Mouse (Mus musculus): Measurements from ENCODE around the gene Fam107b.

Gene Fam107b

DNA sequence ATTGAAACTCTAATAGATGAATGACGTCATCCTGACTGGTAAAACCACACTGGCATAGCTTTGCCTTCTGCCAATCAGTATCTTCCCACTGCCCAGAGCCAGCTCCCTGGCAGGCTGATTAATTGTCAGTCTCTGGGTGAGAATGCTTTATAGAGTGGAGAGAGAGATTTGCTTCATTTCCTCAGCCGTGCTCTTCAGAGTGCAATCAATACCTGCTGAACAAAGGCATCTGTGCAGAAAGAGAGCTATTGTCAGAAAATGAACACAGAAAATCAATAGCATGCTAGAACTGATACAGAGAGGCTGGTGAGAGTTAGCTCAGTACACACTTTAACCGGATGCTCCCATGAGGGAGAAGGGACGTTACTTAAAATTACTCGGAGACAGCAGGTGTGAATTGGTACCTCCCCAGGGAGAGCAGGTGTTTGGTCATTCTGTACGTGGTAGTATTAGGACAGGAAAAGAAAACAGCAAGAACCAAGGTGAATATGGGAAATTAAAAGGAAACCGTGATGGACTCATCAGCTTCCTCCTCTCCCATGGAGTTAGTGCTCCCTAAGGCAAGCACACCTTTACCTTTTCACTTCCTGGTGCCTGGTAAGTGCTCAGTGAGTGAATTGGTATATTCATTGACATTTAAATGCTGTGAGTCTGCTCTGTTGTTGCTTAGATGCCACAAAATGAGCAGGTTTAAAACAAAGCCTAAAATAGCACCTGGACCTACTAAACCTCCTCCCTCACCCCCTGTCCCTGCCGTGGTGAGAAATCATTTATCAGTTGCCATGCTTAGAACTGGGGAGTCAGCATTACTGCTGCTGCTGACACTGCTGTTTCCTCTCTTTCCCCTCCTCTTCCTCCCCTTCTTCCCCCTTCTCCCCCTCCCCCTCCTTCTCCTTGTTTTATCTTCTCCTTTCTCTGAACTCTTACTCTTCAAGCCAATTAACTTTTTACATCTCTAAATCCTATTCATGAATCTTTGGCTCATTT is 38.9 kb downstream of the Fam107b start:
- no peak for DNase-seq

GRCm38 (mm10) chr2:3618446-3618845 is 48.2 kb downstream of the Fam107b start:
- DNase-seq = no peak

GRCm38 (mm10) chr2:3621568-3621967 is 51.3 kb downstream of the Fam107b start:
- no peak for DNase-seq

- DNase-seq = no peak
Measured at GRCm38 (mm10) chr2:3622158-3622557, 51.9 kb downstream of the Fam107b start.

GRCm38 (mm10) chr2:3623207-3623980 is 53.1 kb downstream of the Fam107b start:
- no peak for DNase-seq

DNA sequence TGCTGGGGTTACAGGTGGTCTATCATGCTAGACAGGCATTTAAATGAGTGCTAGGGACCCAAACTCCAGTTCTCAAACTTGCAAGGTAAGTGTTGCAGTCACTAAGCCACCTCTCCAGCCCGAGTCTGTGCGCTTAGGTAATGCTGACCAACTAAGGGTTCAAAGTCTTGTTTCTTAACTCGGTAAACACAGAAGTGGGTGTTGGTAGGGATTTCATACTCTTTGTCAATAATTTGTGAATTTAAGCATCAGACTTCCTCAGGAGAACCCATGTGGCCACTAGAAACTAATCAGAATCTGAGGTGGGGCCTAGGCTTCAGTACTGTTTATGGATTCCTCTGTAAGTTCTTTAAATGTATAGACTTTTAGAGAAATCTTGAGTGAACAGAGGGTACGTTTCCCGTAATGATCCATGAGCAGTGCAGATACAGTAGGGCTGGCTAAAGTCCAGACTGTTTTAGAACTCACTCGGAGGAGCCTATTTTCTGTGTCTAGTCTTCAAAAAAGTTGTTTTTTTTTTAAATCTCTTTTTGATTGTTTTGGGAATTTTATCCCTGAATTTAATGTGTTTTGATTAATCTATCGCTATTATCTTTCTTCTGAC is 53.8 kb downstream of the Fam107b start:
- DNase-seq = no peak

DNA sequence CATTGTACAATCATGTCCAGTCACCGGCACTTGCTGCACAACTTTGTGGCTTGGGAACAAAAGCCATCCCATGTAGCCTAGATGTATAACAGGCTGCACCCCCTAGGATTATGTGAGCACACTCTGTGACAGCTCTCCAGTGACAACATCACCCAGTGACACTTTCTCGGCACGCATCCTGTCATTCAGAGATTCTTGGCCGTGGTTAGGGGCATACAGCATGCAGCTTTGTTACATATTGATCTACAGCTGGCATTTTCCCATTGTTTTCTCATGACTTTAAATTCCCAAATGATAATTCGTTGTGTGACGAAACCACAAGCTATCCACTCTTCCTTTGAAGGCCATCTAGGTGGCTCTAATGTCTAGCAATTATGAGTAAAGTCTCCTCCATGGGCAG is 58.8 kb downstream of the Fam107b start:
- DNase-seq = no peak

DNA sequence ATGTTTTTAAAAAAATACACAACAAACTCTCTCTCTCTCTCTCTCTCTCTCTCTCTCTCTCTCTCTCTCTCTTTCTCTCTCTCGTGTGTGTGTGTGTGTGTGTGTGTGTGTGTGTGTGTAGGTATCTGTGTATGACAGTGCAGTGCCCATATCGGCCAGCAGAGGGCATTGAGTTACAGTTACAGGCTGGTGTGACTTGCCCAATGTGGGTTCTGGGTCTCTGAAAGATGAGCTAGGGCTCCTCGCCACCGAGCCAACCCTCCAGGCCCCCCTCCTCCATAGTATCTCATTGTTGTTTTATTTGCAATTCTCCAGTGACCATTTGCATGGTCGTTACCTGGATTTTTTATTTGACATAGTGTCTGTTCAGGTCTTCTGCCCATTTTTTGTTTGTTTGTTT is 59.5 kb downstream of the Fam107b start:
- DNase-seq = no peak

GRCm38 (mm10) chr2:3630769-3631477 is 60.6 kb downstream of the Fam107b start:
- DNase-seq = no peak

- DNase-seq = no peak
Measured at GRCm38 (mm10) chr2:3633137-3633536, 62.8 kb downstream of the Fam107b start.

DNA sequence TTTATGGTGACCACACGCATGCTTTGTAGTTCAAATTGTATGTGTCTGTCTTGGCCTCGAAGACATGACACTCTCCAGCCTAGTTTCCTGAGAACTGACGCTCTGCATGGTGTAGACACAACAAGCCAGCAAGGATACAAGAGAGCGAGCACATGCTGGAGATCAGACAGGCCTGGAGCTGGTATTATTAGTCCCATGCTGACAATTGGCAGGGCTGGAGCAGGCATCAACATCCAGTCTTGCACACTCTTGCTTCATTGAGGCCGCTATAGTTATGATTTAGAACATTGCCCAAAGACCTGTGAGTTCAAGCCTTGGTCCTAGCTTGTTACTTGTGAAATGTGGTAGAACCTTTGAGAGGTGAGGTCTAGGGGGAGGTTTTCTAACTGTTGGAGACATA is 66.5 kb downstream of the Fam107b start:
- DNase-seq = peak in 1 of 2 experiments; percentile 12

DNA sequence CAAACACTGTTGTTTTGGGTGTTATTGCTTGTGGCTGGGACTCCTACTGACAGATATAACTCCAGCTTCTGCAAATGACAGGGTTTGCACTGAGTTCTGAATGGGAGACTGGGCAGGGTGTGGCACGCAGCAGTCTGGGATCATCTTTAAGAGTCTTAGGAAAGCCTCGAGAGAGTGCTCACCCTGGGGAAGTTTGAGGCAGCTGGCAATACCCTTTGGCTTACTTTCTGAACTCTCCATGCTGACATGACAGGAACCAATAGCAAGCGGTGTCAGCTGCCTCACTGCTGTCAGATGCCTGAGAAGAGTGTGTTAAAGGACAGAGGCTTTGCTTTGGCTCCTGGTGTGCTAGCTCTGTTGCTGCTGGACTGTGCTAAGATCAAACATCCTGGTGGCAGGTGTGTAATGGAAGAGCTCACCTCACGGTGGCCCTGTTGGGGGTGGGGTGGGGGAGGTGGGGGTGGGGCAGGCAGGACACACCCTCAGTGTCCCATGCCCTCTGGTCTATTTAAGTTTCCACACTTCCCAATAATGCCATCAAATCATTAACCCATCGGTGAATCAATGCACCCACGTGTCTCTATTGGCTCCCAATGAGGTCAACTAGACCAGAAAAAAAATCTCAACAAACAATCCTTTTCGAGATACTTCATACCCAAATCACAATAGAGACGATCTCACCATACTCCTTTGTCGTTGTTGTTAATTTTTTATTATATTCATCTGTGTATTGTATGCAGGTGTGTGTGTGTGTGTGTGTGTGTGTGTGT is 70.9 kb downstream of the Fam107b start:
- DNase-seq = no peak

GRCm38 (mm10) chr2:3642949-3643348 is 72.7 kb downstream of the Fam107b start:
- no peak for DNase-seq

GRCm38 (mm10) chr2:3645741-3646140 is 75.5 kb downstream of the Fam107b start:
- no peak for DNase-seq

- DNase-seq = no peak
Measured at GRCm38 (mm10) chr2:3649171-3649570, 78.9 kb downstream of the Fam107b start.

DNA sequence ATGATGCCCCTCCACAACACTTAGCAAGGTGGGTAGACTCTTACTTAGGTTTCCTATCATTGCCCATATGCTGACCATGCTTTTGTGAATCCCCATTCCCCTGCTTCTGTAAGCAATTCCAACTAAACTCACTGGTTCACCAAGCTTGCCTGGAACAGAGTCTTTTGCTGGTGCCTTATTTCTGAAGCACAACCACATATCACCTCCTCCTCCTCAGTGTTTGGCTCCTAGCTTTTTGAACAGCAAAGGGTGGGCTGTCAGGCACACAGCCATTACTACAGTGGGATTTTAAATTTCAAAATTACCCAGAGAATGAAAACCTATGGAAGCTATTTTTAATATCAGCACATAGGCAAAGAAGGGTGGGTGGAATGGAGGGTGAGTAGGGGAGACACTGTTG is 84.3 kb downstream of the Fam107b start:
- no peak for DNase-seq

- DNase-seq = peak; percentile 29 to 48
Measured at GRCm38 (mm10) chr2:3656091-3656490, 85.8 kb downstream of the Fam107b start.

DNA sequence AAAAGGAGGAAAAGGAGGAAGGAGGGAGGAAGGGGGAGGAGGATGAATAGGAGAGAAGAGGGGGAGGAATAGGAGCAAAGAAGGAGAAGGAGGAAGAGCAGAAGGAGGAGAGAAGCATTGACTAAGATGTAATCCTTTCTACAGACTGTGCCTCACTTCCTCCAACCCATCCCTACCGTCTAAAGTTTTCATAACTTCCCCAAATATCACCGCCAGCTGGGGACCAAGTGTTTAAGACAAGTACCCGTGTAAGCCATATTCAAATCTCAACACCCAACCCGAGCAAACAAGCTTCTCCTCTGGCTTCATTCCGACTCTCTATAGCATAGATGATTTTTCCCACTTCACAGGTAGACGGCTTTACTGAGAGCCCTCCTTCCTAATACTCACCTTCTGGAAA is 86.5 kb downstream of the Fam107b start:
- DNase-seq = no peak

DNA sequence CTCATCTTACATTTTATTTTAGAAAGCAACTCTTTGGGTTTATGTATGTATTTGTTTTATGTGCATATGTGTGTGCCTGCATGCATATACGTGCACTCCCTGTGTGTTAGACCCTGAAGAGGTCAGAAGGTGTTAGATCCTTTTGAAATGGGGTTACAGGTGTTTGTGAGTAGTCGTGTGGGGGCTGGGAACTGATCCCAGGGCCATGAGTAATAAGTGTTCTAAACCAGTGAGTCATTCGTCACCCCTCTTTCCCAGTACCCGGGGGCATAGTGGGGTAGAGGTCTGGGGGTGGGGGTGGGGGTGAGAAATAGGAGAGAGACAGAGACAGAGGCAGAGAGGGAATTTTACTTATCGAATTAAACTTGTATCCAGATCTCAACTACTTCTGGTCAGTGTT is 87.1 kb downstream of the Fam107b start:
- DNase-seq = no peak

DNA sequence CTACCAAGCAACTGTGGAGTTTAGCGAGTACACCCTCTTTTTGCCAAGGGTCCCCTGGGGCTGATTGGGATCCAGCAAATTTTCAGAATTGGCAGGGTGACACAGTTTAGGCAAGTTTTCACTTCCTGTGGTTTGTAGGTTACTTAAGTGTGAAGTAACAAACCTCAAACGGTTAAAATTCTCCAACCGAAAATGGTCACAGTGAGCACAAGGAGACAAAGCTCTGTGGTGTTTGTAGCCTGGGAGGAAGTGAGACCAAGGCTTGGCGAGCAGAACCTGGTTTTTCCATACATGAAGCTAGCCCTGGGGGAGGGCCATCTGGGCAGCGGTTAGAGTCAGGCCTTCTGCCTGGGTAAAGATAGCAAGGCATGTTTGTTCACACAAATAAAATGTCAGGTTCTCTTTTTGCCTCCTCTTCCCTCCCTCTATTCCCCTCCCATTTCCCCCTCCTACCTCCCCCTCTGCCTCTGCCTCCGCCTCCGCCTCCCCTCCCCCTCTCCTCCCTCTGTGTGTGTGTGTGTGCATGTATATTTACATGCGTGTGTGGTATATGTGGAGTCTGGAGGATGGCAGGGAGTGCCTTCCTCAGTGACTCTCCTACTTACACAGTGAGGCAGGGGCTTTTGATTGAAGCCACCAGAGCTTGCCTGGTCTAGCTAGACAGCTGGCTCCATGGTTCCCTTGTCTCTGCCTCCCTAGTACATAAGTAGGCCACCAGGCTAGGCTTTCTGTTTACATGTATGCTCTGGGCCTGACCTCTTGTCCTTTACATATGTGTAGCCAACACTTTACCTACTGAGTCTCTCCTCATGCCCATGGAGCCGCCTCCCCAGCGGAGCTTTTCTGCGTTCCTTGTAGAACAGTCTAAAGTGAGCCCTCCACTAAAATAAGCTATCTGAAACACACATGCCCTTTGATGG is 87.8 kb downstream of the Fam107b start:
- no peak for DNase-seq

DNA sequence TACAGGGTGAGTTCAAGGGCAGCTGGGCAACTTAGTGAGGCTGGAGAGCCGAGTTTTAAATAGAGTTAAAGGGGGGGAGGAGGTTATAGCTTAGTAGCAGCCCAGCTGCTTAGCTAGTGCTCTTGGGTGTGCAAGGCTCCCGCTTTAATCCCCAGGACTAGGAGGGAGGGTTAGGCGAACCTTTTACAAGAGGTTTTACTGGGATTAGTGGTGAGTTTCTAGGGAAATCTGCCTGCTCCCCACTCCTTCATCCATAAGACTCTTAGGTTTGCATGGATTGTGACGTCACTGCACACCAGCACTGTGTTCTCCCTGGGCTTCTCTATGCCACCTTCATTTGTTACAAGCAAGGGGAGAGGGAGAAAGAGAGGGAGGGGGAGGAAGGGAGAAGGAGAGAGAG is 88.6 kb downstream of the Fam107b start:
- DNase-seq = no peak

Measured in cerebellum, adult 18-20 months (tissue).